Mouse (Mus musculus) midbrain, embryonic 11.5 days (tissue): ENCODE data around the gene Hist2h2ac. TPM values are rescaled to one million over a fixed set of nuclear protein-coding genes. Genes with fewer than 3 reads are reported as not detected.
"Not testable (repeated sequence)": the region's sequence is repeated elsewhere in the genome, so short reads cannot be mapped to it uniquely, and the experiment has no call there.

Source experiments
- ATAC-seq: fragments of 200-750 bp; cut with Nextera tagmentation; 2 replicates; pipeline ENCODE4 v1.8.0; 2017; ENCODE audit warnings: moderate TSS enrichment, moderate library complexity; ENCODE audit not compliant: low FRiP score
- DNase-seq: peaks from one replicate; pipeline ENCODE4 v3.0.0; 2015; ENCODE audit warnings: low spot score; ENCODE audit errors: missing footprints
- H3K27ac ChIP-seq: fragments of 300-500 bp; sonication (generic); 2 replicates; pipeline ENCODE4 v1.5.1; 2014; ENCODE audit warnings: low read depth, low read length
- H3K27me3 ChIP-seq: fragments of 300-500 bp; sonication (generic); 2 replicates; pipeline ENCODE4 v1.6.1; 2014; ENCODE audit warnings: mild to moderate bottlenecking, low read length, moderate library complexity, mixed read lengths; ENCODE audit not compliant: control insufficient read depth, insufficient read depth
- H3K36me3 ChIP-seq: fragments of 300-500 bp; sonication (generic); 2 replicates; pipeline ENCODE4 v1.6.1; 2014; ENCODE audit warnings: mild to moderate bottlenecking, low read length, moderate library complexity, mixed read lengths; ENCODE audit not compliant: control insufficient read depth, insufficient read depth
- H3K4me1 ChIP-seq: fragments of 300-500 bp; sonication (generic); 2 replicates; pipeline ENCODE4 v1.6.1; 2014; ENCODE audit warnings: low read length; ENCODE audit not compliant: control insufficient read depth, insufficient read depth
- H3K4me2 ChIP-seq: fragments of 300-500 bp; sonication (generic); 2 replicates; pipeline ENCODE4 v1.6.1; 2014; ENCODE audit warnings: mild to moderate bottlenecking, moderate library complexity
- H3K4me3 ChIP-seq: fragments of 300-500 bp; sonication (generic); 2 replicates; pipeline ENCODE4 v1.5.1; 2014; ENCODE audit warnings: low read depth, low read length
- H3K9ac ChIP-seq: fragments of 300-500 bp; sonication (generic); 2 replicates; pipeline ENCODE4 v1.6.1; 2014; ENCODE audit warnings: low read length
- H3K9me3 ChIP-seq: fragments of 300-500 bp; sonication (generic); 2 replicates; pipeline ENCODE4 v1.6.1; 2016; ENCODE audit warnings: low read length; ENCODE audit not compliant: control insufficient read depth
- WGBS: fragments of 180-500 bp; shearing (Covaris S2); extraction: QIAGEN DNeasy Blood & Tissue Kit; methylation state at CpG from one replicate; pipeline ENCODE4 v1.1.7; 2014; 5-methylcytosine and 5-hydroxymethylcytosine counted together
- polyA plus RNA-seq: library from polyadenylated mRNA; unstranded; fragments of >200 nt; fragmentation: Nextera tagmentation; extraction: Ambion mirVana; gene quantifications from 2 replicates; pipeline ENCODE4 v1.2.1, GENCODE M21; 2014

Gene Hist2h2ac
- polyA plus RNA-seq = 12.7 and 16.0 TPM in 2 replicates

GRCm38 (mm10) chr3:96220765-96221639 lies at the start of gene Hist2h2ac, which contains the start of gene Hist2h2be:
Hist2h2ac (minus strand) TSS chr3:96220880.
Hist2h2be (plus strand) TSS chr3:96221119.
- no peaks in the 10 kb centered on the region for H3K27me3 ChIP-seq
- H3K36me3 ChIP-seq = no peaks in the 10 kb centered on the region
- peak within 1 kb of the TSS; percentile 60 for H3K4me3 ChIP-seq
- peak within 1 kb of the TSS; percentile 94 for H3K9ac ChIP-seq
- DNase-seq (peak; percentile 98), ATAC-seq (peak; percentile 88)
- peaks cover 24% of the 10 kb centered on the region for H3K4me1 ChIP-seq
- H3K9me3 ChIP-seq = no peaks in the 10 kb centered on the region
- under 1% methylated on average over 43 of the region's 43 CpGs for WGBS
- H3K27ac ChIP-seq = peak within 1 kb of the TSS; percentile 96
- H3K4me2 ChIP-seq = peak within 1 kb of the TSS; percentile 85

- H3K4me2 ChIP-seq = peak within 1 kb of the TSS; percentile 82
- peak within 1 kb of the TSS; percentile 40 for H3K4me3 ChIP-seq
- ATAC-seq (peak; percentile 98), DNase-seq (peak; percentile 100)
- peak within 1 kb of the TSS; percentile 81 for H3K9ac ChIP-seq
- no peaks in the 10 kb centered on the region for H3K9me3 ChIP-seq
- H3K27me3 ChIP-seq = no peaks in the 10 kb centered on the region
- no peaks in the 10 kb centered on the region for H3K36me3 ChIP-seq
- under 1% methylated on average over 45 of the region's 45 CpGs for WGBS
- H3K4me1 ChIP-seq = peaks cover 6% of the 10 kb centered on the region
- peak within 1 kb of the TSS; percentile 97 for H3K27ac ChIP-seq
Measured at GRCm38 (mm10) chr3:96269511-96270474, 49.1 kb upstream of the Hist2h2ac start, which contains the start of gene Hist2h2bb. Hist2h2bb (plus strand) TSS chr3:96269752.

- ATAC-seq (peak; percentile 62), DNase-seq (peak; percentile 97)
- H3K36me3 ChIP-seq, H3K9me3 ChIP-seq, H3K27me3 ChIP-seq: not testable (repeated sequence)
- Histone ChIP-seq H3K9ac (peak overlapping the region; percentile 81), H3K27ac (peak overlapping the region; percentile 97), H3K4me1 (peaks cover 14% of the 10 kb centered on the region), H3K4me3 (peak overlapping the region; percentile 40), H3K4me2 (peak overlapping the region; percentile 82)
- WGBS = 0% methylated on average over 12 of the region's 44 CpGs
Measured at GRCm38 (mm10) chr3:96268776-96269378, 48.2 kb upstream of the Hist2h2ac start.

DNA sequence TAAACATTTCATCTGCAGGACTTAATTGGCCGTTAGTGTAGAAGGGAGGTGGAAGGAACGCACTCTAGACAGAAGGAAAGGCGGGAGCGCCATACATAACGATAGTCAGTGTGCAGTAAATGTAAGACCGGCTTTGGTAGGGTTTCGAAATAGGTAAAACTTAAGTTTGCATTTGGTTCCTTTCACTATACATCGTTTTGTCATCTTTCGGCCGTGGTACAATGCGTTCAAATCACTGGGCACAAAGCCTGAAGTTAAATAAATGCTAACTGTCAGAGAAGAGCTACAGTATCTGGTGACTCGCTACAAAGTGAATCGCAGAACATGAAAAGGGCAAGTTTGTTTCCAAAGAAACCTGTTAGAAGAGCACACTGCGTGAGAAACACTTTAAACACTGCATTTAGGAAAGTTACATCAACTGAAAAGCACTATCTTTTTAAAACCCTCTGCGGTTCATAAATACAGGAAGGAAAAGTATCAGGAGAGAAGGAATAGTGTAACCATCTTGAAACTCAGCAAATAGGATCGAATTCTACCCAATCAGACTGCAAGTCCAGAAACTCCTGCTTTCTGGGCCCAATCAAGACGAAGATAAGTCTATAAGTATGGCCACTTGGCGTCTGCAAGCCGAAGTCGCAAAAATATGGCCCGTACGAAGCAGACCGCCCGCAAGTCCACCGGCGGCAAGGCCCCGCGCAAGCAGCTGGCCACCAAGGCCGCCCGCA lies 47.5 kb upstream of the Hist2h2ac start, which contains the start of gene Hist2h3b:
Hist2h3b (plus strand) TSS at position 604 of the 725 bp plus-strand sequence.
- Histone ChIP-seq H3K27me3 (no peaks in the 10 kb centered on the region), H3K9ac (peak within 1 kb of the TSS; percentile 81), H3K4me1 (peaks cover 16% of the 10 kb centered on the region), H3K27ac (peak within 1 kb of the TSS; percentile 97), H3K36me3 (no peaks in the 10 kb centered on the region), H3K4me2 (peak within 1 kb of the TSS; percentile 82), H3K9me3 (no peaks in the 10 kb centered on the region), H3K4me3 (peak within 1 kb of the TSS; percentile 40)
- peak; percentile 62 for ATAC-seq
- DNase-seq = peak; percentile 97
- WGBS = 26% methylated on average over 28 of the region's 30 CpGs

DNA sequence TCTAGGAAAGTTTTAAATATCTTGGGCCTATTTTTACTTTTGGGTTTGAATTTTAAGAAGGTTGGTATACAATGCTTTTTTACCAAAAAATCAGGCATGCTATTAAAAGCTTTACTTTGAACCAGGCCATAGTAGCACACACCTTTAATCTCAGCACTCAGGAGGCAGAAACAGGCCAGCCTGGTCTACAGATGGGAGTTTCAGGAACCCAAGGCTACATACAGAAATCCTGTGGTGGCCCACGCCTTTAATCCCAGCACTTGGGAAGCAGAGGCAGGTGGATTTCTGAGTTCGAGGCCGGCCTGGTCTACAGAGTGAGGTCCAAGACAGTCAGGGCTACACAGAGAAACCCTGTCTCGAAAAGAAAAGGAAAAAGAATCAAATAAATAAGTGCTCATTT lies 46.9 kb upstream of the Hist2h2ac start:
- H3K4me3 ChIP-seq = no peak overlapping the region
- no peaks in the 10 kb centered on the region for H3K9me3 ChIP-seq

GRCm38 (mm10) chr3:96266132-96266710 lies 45.5 kb upstream of the Hist2h2ac start:
- Histone ChIP-seq H3K27me3 (no peaks in the 10 kb centered on the region), H3K9ac (no peak overlapping the region), H3K4me2 (no peak overlapping the region), H3K4me1 (peaks cover 27% of the 10 kb centered on the region), H3K9me3 (no peaks in the 10 kb centered on the region), H3K27ac (no peak overlapping the region), H3K4me3 (no peak overlapping the region), H3K36me3 (no peaks in the 10 kb centered on the region)
- no peak for DNase-seq
- WGBS = 88% methylated on average over 8 of the region's 8 CpGs
- no peak for ATAC-seq

More for the DNA sequence above, 46.9 kb upstream of the Hist2h2ac start:
- peak overlapping the region; percentile 87 for H3K27ac ChIP-seq
- H3K27me3 ChIP-seq = no peaks in the 10 kb centered on the region
- 0 out of 2 replicates have a peak overlapping the region, but pooled peaks have one; percentile 30 for H3K9ac ChIP-seq
- DNase-seq = no peak
- ATAC-seq = no peak
- 83% methylated on average over 4 of the region's 4 CpGs for WGBS
- H3K4me1 ChIP-seq = peaks cover 16% of the 10 kb centered on the region
- H3K36me3 ChIP-seq = no peaks in the 10 kb centered on the region
- no peak overlapping the region for H3K4me2 ChIP-seq

- Histone ChIP-seq H3K36me3 (no peaks in the 10 kb centered on the region), H3K9me3 (no peaks in the 10 kb centered on the region), H3K27me3 (no peaks in the 10 kb centered on the region), H3K27ac (peak overlapping the region; percentile 98), H3K4me3 (peak overlapping the region; percentile 55), H3K4me1 (peaks cover 27% of the 10 kb centered on the region), H3K4me2 (peak overlapping the region; percentile 83), H3K9ac (peak overlapping the region; percentile 90)
- WGBS = 69% methylated on average over 7 of the region's 7 CpGs
- DNase-seq (no peak), ATAC-seq (no peak)
Measured at GRCm38 (mm10) chr3:96264404-96264949, 43.8 kb upstream of the Hist2h2ac start.
